Mouse (Mus musculus) stomach, embryonic 14.5 days (tissue): ENCODE data around the gene Thra. TPM values are rescaled to one million over a fixed set of nuclear protein-coding genes. Genes with fewer than 3 reads are reported as not detected.
A peak's percentile ranks its signal among the peaks of the same experiment; 100 is the strongest.

Experiments
- ATAC-seq: fragments of 200-750 bp; cut with Nextera tagmentation; 2 replicates; pipeline ENCODE4 v1.8.0; 2017; ENCODE audit warnings: low read depth, moderate TSS enrichment; ENCODE audit not compliant: insufficient number of reproducible peaks, insufficient read depth, low FRiP score
- H3K27ac ChIP-seq: fragments of 300-500 bp; sonication (generic); 2 replicates; pipeline ENCODE4 v1.5.1; 2014; ENCODE audit warnings: mild to moderate bottlenecking, low read length, moderate library complexity, mixed read lengths
- H3K27me3 ChIP-seq: fragments of 300-500 bp; sonication (generic); 2 replicates; pipeline ENCODE4 v1.6.1; 2014; ENCODE audit warnings: low read length, control low read depth, mixed read lengths; ENCODE audit not compliant: control insufficient read depth, insufficient read depth
- H3K36me3 ChIP-seq: fragments of 300-500 bp; sonication (generic); 2 replicates; pipeline ENCODE4 v1.6.1; 2014; ENCODE audit warnings: mild to moderate bottlenecking, control low read depth, low read length, moderate library complexity, mixed read lengths; ENCODE audit not compliant: control insufficient read depth, insufficient read depth
- H3K4me1 ChIP-seq: fragments of 300-500 bp; sonication (generic); 2 replicates; pipeline ENCODE4 v1.6.1; 2014; ENCODE audit warnings: low read length, control low read depth, mixed read lengths; ENCODE audit not compliant: control insufficient read depth, insufficient read depth
- H3K4me2 ChIP-seq: fragments of 300-500 bp; sonication (generic); replicated peaks from 2 replicates; pipeline ENCODE4 v1.6.1; 2014; ENCODE audit warnings: low read depth, low read length, control low read depth
- H3K4me3 ChIP-seq: fragments of 300-500 bp; sonication (generic); 2 replicates; pipeline ENCODE4 v1.5.1; 2014; ENCODE audit warnings: low read depth, low read length, control low read depth
- H3K9ac ChIP-seq: fragments of 300-500 bp; sonication (generic); replicated peaks from 2 replicates; pipeline ENCODE4 v1.6.1; 2014; ENCODE audit warnings: low read depth, mild to moderate bottlenecking, control low read depth, low read length, moderate library complexity, mixed read lengths
- H3K9me3 ChIP-seq: fragments of 300-500 bp; sonication (generic); 2 replicates; pipeline ENCODE4 v1.6.1; 2016; ENCODE audit warnings: low read depth, low read length, control low read depth; ENCODE audit not compliant: control insufficient read depth
- WGBS: fragments of 180-500 bp; shearing (Covaris S2); extraction: QIAGEN DNeasy Blood & Tissue Kit; methylation state at CpG from one replicate; pipeline ENCODE4 v1.1.7; 2014; 5-methylcytosine and 5-hydroxymethylcytosine counted together
- polyA plus RNA-seq: library from polyadenylated mRNA; unstranded; fragments of >200 nt; fragmentation: Nextera tagmentation; extraction: Ambion mirVana; gene quantifications from 2 replicates; pipeline ENCODE4 v1.2.1, GENCODE M21; 2014

Thra gene
- polyA plus RNA-seq, 1 experiment from 2014 or later, result 62.9 TPM

DNA sequence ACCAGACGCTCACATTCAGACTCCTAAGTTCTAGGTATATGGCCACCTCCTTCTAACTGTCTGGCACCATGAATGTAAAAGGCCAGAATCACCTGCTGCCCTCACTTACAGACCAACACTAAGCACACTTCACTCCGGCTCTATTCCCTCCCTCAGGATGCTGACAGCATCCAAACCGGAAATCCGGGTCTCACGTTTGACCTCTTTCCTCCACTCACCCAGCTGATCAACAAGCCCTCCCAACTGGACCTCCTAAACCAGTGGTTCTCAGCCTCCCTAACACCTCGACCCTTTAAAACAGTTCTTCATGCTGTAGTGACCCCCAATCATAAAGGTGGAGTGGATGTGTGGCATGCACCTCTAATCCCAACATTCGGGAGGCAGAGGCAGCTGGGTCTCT lies 17.3 kb upstream of the Thra start:
- ATAC-seq, result no peak
- H3K36me3 ChIP-seq, result no peaks in the 10 kb centered on the region; the same call in 1 of the 2 replicates
- 72% methylated on average over 7 of the region's 7 CpGs for WGBS
- H3K27me3 ChIP-seq, result no peaks in the 10 kb centered on the region
- 0 out of 2 replicates have a peak, but pooled peaks cover 6% of the 10 kb centered on the region for H3K4me1 ChIP-seq
- no peak overlapping the region for H3K9ac ChIP-seq
- no peak overlapping the region for H3K27ac ChIP-seq
- no peak overlapping the region for H3K4me3 ChIP-seq
- no peak overlapping the region for H3K4me2 ChIP-seq
- H3K9me3 ChIP-seq, result no peaks in the 10 kb centered on the region

DNA sequence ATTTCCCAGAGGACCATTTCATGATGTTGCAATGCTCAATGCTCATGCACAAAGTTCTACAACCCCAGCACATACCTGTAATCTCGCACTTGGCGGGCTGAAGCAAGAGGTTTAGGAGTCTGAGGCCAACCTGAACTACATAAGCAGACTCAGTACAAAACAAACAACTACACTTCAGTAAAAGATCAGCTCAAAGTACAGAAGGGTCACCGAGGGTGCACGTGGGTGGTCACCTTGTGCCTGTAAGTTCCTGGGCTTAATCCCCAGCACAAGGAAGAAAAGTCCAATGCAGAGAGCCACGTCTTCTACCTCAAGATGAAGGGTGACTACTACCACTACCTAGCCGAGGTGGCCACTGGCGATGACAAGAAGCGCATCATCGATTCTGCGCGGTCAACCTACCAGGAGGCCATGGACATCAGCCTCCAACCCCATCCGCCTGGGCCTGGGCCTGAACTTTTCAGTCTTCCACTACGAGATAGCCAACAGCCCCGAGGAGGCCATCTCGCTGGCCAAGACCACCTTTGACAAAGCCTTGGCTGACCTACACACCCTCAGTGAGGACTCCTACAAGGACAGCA lies 14.4 kb upstream of the Thra start:
- ATAC-seq, result no peak

DNA sequence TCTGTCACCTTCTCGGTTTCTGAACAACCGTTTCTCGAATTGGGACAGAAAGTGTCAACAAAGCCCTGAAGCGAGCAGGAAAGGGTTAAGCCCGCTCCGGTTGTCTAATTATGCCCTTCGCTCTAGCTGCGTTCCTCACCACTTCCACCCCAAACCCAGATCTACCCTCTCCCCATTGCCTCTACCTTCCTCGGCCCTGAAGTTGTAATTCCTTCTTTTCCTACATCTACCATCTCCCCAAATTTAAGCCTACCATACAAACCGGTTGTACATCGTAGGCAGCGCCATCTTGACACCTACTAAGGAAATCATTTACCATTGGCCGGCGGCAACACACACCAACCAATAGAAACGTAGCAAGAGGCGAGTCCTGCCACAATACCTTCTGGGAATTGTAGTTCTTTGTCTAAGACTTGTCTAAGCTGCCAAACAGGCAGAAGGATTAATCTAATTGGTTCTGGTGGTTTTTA lies 11.3 kb upstream of the Thra start, which contains the start of gene Med24:
Med24 (minus strand) TSS at position 317 of the 470 bp plus-strand sequence.
- Histone ChIP-seq H3K27me3 (no peaks in the 10 kb centered on the region), H3K9me3 (peaks cover 2% of the 10 kb centered on the region; the same call in 1 of the 2 replicates), H3K36me3 (no peaks in the 10 kb centered on the region; the same call in 1 of the 2 replicates), H3K27ac (peak within 1 kb of the TSS; percentile 34; the same call in 1 of the 2 replicates), H3K4me1 (peaks cover 7% of the 10 kb centered on the region; the same call in 1 of the 2 replicates), H3K4me3 (peak within 1 kb of the TSS; percentile 62), H3K9ac (peak within 1 kb of the TSS; percentile 45), H3K4me2 (peak within 1 kb of the TSS; percentile 84)
- under 1% methylated on average over 16 of the region's 16 CpGs for WGBS
- peak; percentile 93 for ATAC-seq

More for the DNA sequence above, 14.4 kb upstream of the Thra start:
- no peaks in the 10 kb centered on the region for H3K9me3 ChIP-seq
- H3K36me3 ChIP-seq, result no peaks in the 10 kb centered on the region; the same call in 1 of the 2 replicates
- H3K4me1 ChIP-seq, result peaks cover 9% of the 10 kb centered on the region; the same call in 1 of the 2 replicates
- H3K9ac ChIP-seq, result no peak overlapping the region
- no peak overlapping the region for H3K4me3 ChIP-seq
- WGBS, result 97% methylated on average over 15 of the region's 15 CpGs
- no peak overlapping the region for H3K27ac ChIP-seq
- no peaks in the 10 kb centered on the region for H3K27me3 ChIP-seq
- no peak overlapping the region for H3K4me2 ChIP-seq

DNA sequence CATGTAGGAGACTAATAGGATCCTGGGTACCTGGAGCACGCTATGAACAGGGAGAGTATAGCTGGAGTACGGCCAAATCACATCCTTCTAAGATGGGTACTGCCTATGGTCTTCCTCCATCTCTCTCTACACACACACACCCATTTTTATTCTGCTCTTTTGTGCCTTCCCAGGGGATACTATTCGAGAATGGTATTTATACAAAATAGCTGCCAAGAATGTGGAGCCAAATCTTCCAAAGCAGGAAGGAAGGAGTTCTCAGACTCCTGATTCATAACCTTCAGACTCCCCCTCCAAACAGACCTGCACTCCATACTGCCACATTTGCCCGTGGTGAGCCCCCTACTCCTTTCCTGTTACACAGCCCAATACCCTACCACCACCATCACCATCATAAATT lies 9.7 kb upstream of the Thra start:
- H3K4me2 ChIP-seq, result no peak overlapping the region
- peaks cover 5% of the 10 kb centered on the region; the same call in 1 of the 2 replicates for H3K9me3 ChIP-seq
- 61% methylated on average over 4 of the region's 4 CpGs for WGBS
- H3K27ac ChIP-seq, result no peak overlapping the region
- no peak overlapping the region for H3K9ac ChIP-seq
- H3K4me3 ChIP-seq, result no peak overlapping the region
- ATAC-seq, result no peak
- peaks cover 7% of the 10 kb centered on the region; the same call in 1 of the 2 replicates for H3K4me1 ChIP-seq
- H3K27me3 ChIP-seq, result no peaks in the 10 kb centered on the region
- no peaks in the 10 kb centered on the region for H3K36me3 ChIP-seq

DNA sequence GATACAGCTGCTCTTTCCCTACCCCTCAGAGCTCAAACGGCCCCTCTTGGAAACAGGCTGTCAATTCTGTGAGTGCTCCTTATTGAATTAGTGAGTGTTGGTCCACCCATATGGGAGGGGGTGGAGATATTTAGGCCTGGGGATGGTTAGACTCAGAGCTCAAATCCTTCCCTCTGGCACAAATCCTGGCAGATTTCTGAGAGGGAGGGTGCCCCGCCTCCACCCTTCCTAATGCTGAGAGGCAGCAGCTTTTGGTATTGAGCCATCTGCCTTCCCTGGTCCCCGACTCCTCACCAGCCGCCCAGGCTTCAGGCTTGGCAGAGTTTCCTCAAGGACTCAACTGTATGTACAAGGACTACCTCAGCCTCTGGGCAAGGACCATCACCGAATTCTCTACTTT lies 9.3 kb upstream of the Thra start:
- no peak overlapping the region for H3K4me2 ChIP-seq
- no peak overlapping the region for H3K9ac ChIP-seq

DNA sequence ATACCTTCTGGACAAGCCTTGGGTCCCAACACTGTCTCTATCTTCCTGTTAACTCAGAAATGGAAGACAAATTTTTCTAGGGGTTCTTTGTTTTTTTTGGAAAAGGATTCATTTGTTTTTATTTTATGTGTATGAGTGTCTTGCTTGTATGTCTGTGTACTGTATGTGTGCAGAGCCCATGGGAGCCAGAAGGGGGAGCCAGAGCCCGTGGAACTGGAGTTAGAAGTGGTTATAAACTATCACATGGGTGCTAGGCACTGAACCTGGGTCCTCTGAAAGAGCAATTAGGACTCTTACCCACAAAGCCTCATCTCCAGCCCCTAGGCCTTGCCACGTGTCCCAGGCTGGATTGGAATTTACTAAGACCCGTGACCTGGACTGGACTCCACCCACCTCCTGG lies 6.4 kb upstream of the Thra start:
- WGBS, result 80% methylated on average over 3 of the region's 3 CpGs
- peaks cover 5% of the 10 kb centered on the region; the same call in 1 of the 2 replicates for H3K9me3 ChIP-seq
- H3K4me3 ChIP-seq, result no peak overlapping the region
- no peaks in the 10 kb centered on the region for H3K27me3 ChIP-seq
- no peaks in the 10 kb centered on the region for H3K4me1 ChIP-seq
- H3K27ac ChIP-seq, result no peak overlapping the region
- ATAC-seq, result no peak
- no peak overlapping the region for H3K9ac ChIP-seq
- H3K4me2 ChIP-seq, result no peak overlapping the region
- H3K36me3 ChIP-seq, result no peaks in the 10 kb centered on the region

More for the DNA sequence above, 9.3 kb upstream of the Thra start:
- peaks cover 7% of the 10 kb centered on the region; the same call in 1 of the 2 replicates for H3K4me1 ChIP-seq
- no peaks in the 10 kb centered on the region for H3K27me3 ChIP-seq
- no peak overlapping the region for H3K27ac ChIP-seq
- 56% methylated on average over 5 of the region's 5 CpGs for WGBS
- H3K36me3 ChIP-seq, result no peaks in the 10 kb centered on the region
- no peak for ATAC-seq
- peaks cover 5% of the 10 kb centered on the region; the same call in 1 of the 2 replicates for H3K9me3 ChIP-seq
- H3K4me3 ChIP-seq, result no peak overlapping the region

DNA sequence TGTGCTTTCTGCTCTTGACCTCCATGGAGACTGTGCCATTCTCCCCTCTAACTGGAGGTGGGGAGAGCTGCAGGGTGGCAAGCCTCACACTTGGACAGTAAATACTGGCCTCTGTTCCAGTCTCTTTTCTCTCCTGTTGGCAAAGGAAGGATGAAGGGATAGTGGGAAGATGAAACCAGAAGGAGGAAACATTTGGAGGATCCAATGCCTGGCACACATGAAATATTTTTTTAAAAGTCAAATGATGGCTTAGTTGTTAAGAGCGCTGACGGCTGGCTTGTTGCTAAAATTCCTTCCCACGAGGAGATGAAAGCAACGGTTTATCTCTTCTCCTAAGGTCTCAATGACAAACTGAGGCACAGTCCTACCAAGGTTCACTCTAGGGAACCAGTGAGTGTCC lies 5.3 kb upstream of the Thra start:
- H3K36me3 ChIP-seq, result no peaks in the 10 kb centered on the region
- no peak for ATAC-seq
- no peak overlapping the region for H3K4me3 ChIP-seq
- no peak overlapping the region for H3K27ac ChIP-seq
- peaks cover 5% of the 10 kb centered on the region; the same call in 1 of the 2 replicates for H3K9me3 ChIP-seq
- H3K4me2 ChIP-seq, result no peak overlapping the region
- H3K27me3 ChIP-seq, result no peaks in the 10 kb centered on the region
- H3K4me1 ChIP-seq, result peaks cover 5% of the 10 kb centered on the region; the same call in 1 of the 2 replicates
- no peak overlapping the region for H3K9ac ChIP-seq
- 89% methylated on average over 4 of the region's 4 CpGs for WGBS

DNA sequence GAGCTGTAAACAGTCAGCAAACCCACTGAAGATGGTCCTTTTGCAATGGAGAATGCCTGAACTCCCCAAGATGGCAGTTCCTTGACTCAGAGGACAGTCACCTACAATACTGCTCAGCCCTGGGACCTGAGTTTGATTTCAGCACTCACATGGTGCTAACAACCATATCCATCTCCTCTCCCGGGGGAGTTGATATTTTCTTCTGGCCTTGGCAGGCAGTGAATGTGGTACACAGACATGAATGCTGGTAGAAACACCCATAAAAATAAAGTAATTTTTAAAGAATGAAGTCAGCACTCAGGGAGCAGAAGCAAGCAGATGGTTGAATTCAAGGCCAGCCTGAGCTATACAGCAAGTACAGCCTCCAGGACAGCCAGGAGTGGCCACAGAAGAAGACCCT lies 4.3 kb upstream of the Thra start:
- Histone ChIP-seq H3K4me2 (no peak overlapping the region), H3K9me3 (peaks cover 5% of the 10 kb centered on the region; the same call in 1 of the 2 replicates), H3K9ac (no peak overlapping the region), H3K27me3 (no peaks in the 10 kb centered on the region), H3K36me3 (no peaks in the 10 kb centered on the region), H3K27ac (no peak overlapping the region), H3K4me3 (no peak overlapping the region), H3K4me1 (peaks cover 10% of the 10 kb centered on the region; the same call in 1 of the 2 replicates)
- no peak for ATAC-seq
- WGBS, result 82% methylated on average over 1 of the region's 1 CpGs
